Mouse (Mus musculus): ENCODE data around the gene Kl. TPM values are rescaled to one million over a fixed set of nuclear protein-coding genes. Genes with fewer than 3 reads are reported as not detected.

Kl gene
- polyA plus RNA-seq, 1 experiment: 0.18 TPM

DNA sequence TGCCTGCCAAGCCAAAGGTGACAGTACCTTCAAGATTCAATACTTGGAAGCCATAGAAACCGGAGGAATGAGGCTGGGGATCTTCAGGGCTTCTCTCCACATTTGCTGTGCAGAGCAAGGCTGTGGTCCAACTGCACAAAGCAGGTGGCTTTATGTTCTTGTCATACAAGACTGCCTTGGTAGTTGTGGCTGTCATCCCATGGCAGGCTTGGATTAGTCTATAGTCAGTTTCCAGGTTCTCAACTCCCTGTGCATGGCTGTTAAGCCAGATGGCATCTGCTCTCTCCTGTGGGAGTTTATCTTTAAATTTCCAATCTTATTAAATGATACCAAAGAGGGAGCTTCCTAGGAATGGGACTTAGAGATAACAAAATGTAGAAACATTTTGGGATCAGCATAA lies 9.2 kb downstream of the Kl start:
- no peak overlapping the region for H3K27ac ChIP-seq (ENCODE audit: insufficient read depth, low read depth, low read length)
- no peak overlapping the region for H3K4me3 ChIP-seq (ENCODE audit: low read depth, low read length)
- H3K27me3 ChIP-seq (ENCODE audit: control insufficient read depth, insufficient read depth, low read length): no peaks in the 10 kb centered on the region
- H3K36me3 ChIP-seq (ENCODE audit: control insufficient read depth, insufficient read depth, low read length): no peaks in the 10 kb centered on the region
- TF ChIP-seq CTCF (IDR thresholded peaks at IDR 0.05; ENCODE audit: extremely low read depth, insufficient read length, insufficient replicate concordance, low read depth, low read length) (no peak), POLR2A (IDR thresholded peaks at IDR 0.05; ENCODE audit: low read depth, low read length) (no peak)
- 83% methylated on average over 1 of the region's 1 CpGs for WGBS
- H3K4me1 ChIP-seq (ENCODE audit: control insufficient read depth, insufficient read depth, insufficient read length, low read length): no peaks in the 10 kb centered on the region

DNA sequence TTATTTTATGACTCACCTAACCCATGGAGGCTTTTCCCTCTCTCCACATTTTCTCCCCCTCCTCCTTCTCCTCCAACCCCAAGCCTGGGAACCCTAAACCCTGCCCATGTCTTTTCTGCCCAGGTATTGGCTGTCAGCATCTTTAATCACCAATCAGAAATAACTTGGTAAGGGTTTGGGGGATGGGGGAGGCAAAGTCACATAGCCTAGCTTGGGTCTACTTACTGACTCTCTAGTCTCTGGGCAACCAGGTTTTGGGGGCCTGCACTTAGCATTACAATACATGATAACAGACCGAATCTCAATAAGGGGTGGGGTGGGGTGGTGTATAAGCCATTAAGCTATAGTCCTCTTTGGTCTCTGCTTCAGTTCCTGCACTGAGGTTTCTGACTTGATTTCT lies 10.3 kb downstream of the Kl start:
- H3K36me3 ChIP-seq (ENCODE audit: control insufficient read depth, insufficient read depth, low read length): no peaks in the 10 kb centered on the region
- no peak overlapping the region for H3K4me3 ChIP-seq (ENCODE audit: low read depth, low read length)
- TF ChIP-seq POLR2A (IDR thresholded peaks at IDR 0.05; ENCODE audit: low read depth, low read length): no peak
- no peak for TF ChIP-seq CTCF (IDR thresholded peaks at IDR 0.05; ENCODE audit: extremely low read depth, insufficient read length, insufficient replicate concordance, low read depth, low read length)
- no peaks in the 10 kb centered on the region for H3K27me3 ChIP-seq (ENCODE audit: control insufficient read depth, insufficient read depth, low read length)
- 77% methylated on average over 1 of the region's 1 CpGs for WGBS
- H3K27ac ChIP-seq (ENCODE audit: insufficient read depth, low read depth, low read length): no peak overlapping the region
- no peaks in the 10 kb centered on the region for H3K4me1 ChIP-seq (ENCODE audit: control insufficient read depth, insufficient read depth, insufficient read length, low read length)

DNA sequence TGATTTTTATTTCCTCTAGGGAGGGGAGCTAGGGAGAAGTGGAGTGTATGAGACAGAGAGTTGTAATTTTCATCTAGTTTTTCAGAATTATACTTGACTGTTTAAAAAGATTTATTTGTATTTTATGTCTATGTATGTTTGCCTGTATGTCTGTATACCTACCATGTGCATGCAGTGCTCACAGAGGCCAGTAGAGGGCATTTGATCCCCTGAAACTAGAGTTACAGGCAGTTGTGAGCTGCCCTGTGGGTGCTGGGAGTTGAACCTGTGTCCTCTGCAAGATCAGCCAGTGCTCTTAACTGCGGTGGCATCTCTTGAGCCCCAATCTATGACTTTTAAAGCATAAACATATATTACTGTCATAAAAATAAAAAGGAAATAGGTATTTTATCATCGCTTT lies 15.5 kb downstream of the Kl start:
- WGBS: 97% methylated on average over 2 of the region's 2 CpGs
- Histone ChIP-seq H3K27ac (ENCODE audit: insufficient read depth, low read depth, low read length) (no peak overlapping the region), H3K36me3 (ENCODE audit: control insufficient read depth, insufficient read depth, low read length) (no peaks in the 10 kb centered on the region), H3K4me3 (ENCODE audit: low read depth, low read length) (no peak overlapping the region), H3K27me3 (ENCODE audit: control insufficient read depth, insufficient read depth, low read length) (no peaks in the 10 kb centered on the region), H3K4me1 (ENCODE audit: control insufficient read depth, insufficient read depth, insufficient read length, low read length) (no peaks in the 10 kb centered on the region)
- no peak for TF ChIP-seq POLR2A (IDR thresholded peaks at IDR 0.05; ENCODE audit: low read depth, low read length)
- no peak for TF ChIP-seq CTCF (IDR thresholded peaks at IDR 0.05; ENCODE audit: extremely low read depth, insufficient read length, insufficient replicate concordance, low read depth, low read length)

- WGBS: 53% methylated on average over 3 of the region's 3 CpGs
- no peak for TF ChIP-seq POLR2A (IDR thresholded peaks at IDR 0.05; ENCODE audit: low read depth, low read length)
- TF ChIP-seq CTCF (IDR thresholded peaks at IDR 0.05; ENCODE audit: extremely low read depth, insufficient read length, insufficient replicate concordance, low read depth, low read length): no peak
- no peak overlapping the region for H3K27ac ChIP-seq (ENCODE audit: insufficient read depth, low read depth, low read length)
- H3K4me3 ChIP-seq (ENCODE audit: low read depth, low read length): no peak overlapping the region
- no peaks in the 10 kb centered on the region for H3K27me3 ChIP-seq (ENCODE audit: control insufficient read depth, insufficient read depth, low read length)
- no peaks in the 10 kb centered on the region for H3K36me3 ChIP-seq (ENCODE audit: control insufficient read depth, insufficient read depth, low read length)
- no peaks in the 10 kb centered on the region for H3K4me1 ChIP-seq (ENCODE audit: control insufficient read depth, insufficient read depth, insufficient read length, low read length)
Measured at GRCm38 (mm10) chr5:150970551-150970950, 18.1 kb downstream of the Kl start.

DNA sequence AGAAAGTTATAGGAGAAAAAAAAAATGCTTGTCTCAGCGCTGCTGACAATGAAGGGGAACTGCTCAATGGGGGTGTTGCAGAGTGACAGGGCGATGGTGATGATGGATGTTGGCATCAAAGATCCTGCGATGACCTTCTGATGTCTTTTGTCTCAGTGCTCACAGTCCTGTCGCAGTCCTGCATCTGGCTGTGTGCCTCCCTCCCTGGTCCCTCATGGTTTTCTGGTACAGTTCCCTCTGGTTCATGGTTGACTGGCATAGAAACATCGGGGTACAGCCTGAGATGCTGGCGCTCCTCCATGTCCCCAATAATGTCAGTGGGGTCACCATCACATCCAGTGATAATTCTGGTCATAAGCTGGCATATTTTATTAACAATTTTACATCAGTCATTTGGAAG lies 18.7 kb downstream of the Kl start:
- TF ChIP-seq CTCF (IDR thresholded peaks at IDR 0.05; ENCODE audit: extremely low read depth, insufficient read length, insufficient replicate concordance, low read depth, low read length) (no peak), POLR2A (IDR thresholded peaks at IDR 0.05; ENCODE audit: low read depth, low read length) (no peak)
- Histone ChIP-seq H3K27ac (ENCODE audit: insufficient read depth, low read depth, low read length) (no peak overlapping the region), H3K27me3 (ENCODE audit: control insufficient read depth, insufficient read depth, low read length) (no peaks in the 10 kb centered on the region), H3K4me1 (ENCODE audit: control insufficient read depth, insufficient read depth, insufficient read length, low read length) (no peaks in the 10 kb centered on the region), H3K36me3 (ENCODE audit: control insufficient read depth, insufficient read depth, low read length) (no peaks in the 10 kb centered on the region), H3K4me3 (ENCODE audit: low read depth, low read length) (no peak overlapping the region)
- WGBS: 80% methylated on average over 6 of the region's 6 CpGs

- no peak for TF ChIP-seq POLR2A (IDR thresholded peaks at IDR 0.05; ENCODE audit: low read depth, low read length)
- TF ChIP-seq CTCF (IDR thresholded peaks at IDR 0.05; ENCODE audit: extremely low read depth, insufficient read length, insufficient replicate concordance, low read depth, low read length): no peak
- no peak overlapping the region for H3K27ac ChIP-seq (ENCODE audit: insufficient read depth, low read depth, low read length)
- no peaks in the 10 kb centered on the region for H3K36me3 ChIP-seq (ENCODE audit: control insufficient read depth, insufficient read depth, low read length)
- no peaks in the 10 kb centered on the region for H3K27me3 ChIP-seq (ENCODE audit: control insufficient read depth, insufficient read depth, low read length)
- 54% methylated on average over 3 of the region's 3 CpGs for WGBS
- H3K4me1 ChIP-seq (ENCODE audit: control insufficient read depth, insufficient read depth, insufficient read length, low read length): no peaks in the 10 kb centered on the region
- H3K4me3 ChIP-seq (ENCODE audit: low read depth, low read length): no peak overlapping the region
Measured at GRCm38 (mm10) chr5:150974226-150974625, 21.8 kb downstream of the Kl start.

- Histone ChIP-seq H3K4me1 (ENCODE audit: control insufficient read depth, insufficient read depth, insufficient read length, low read length) (no peaks in the 10 kb centered on the region), H3K4me3 (ENCODE audit: low read depth, low read length) (no peak overlapping the region), H3K36me3 (ENCODE audit: control insufficient read depth, insufficient read depth, low read length) (no peaks in the 10 kb centered on the region), H3K27me3 (ENCODE audit: control insufficient read depth, insufficient read depth, low read length) (no peaks in the 10 kb centered on the region), H3K27ac (ENCODE audit: insufficient read depth, low read depth, low read length) (no peak overlapping the region)
- WGBS: 81% methylated on average over 14 of the region's 14 CpGs
- TF ChIP-seq POLR2A (IDR thresholded peaks at IDR 0.05; ENCODE audit: low read depth, low read length) (no peak), CTCF (IDR thresholded peaks at IDR 0.05; ENCODE audit: extremely low read depth, insufficient read length, insufficient replicate concordance, low read depth, low read length) (no peak)
Measured at GRCm38 (mm10) chr5:150977383-150977958, 25.1 kb downstream of the Kl start.

Measured in small intestine, adult 2 months (tissue).